Mouse (Mus musculus) adrenal gland, postnatal 36 days (tissue): ENCODE results near the gene Prol1. TPM values are rescaled to one million over a fixed set of nuclear protein-coding genes. Genes with fewer than 3 reads are reported as not detected.
"Not testable (repeated sequence)": the region's sequence is repeated elsewhere in the genome, so short reads cannot be mapped to it uniquely, and the experiment has no call there.

Experiments
- DNase-seq, 2 experiments: peaks; one replicate each; pipeline ENCODE4 v3.0.0; 2021; ENCODE audit warnings: mixed read lengths in 1 of 2
- long read RNA-seq, 2 experiments: library from polyadenylated mRNA; stranded (forward); transcript quantifications; one replicate each; pipeline ENCODE4 v2.0.0; 2021; ENCODE audit warnings: borderline sequencing depth in 2 of 2
- total RNA-seq, 2 experiments: library from RNA; stranded (reverse); gene quantifications; 2 replicates each; pipeline ENCODE4 v1.2.3; 2021

Gene Prol1
- total RNA-seq = not detected
- long read RNA-seq, experiment 1 = 0 reads
- long read RNA-seq, experiment 2 = 0 reads

GRCm38 (mm10) chr5:88317012-88317411, at the start of gene Prol1:
Gene Prol1, plus strand, starts transcription at chr5:88317312.
- DNase-seq = no peak

DNA sequence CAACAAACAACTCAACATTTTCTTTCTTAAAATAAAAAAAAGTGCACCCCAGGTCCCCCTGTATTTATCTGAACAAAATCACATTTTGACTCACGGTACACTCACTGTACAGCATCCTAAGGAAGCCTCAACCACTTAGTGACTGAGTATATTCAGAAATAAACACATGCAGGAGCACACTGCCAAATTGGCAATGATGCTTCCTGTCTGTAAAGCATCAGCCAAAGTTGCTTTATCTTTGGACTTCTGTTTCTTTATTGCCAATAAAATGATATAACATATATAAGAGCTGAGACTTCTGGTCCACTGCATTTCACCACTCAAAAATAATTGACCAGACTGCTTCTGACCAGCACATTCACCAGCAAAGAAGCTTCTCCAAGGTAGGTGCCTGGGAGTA, 48.5 kb upstream of the Prol1 start, which contains the start of gene Gm7714:
Gene Gm7714, plus strand, starts transcription at position 301 of the 400 bp plus-strand sequence.
- no peak for DNase-seq

- not testable (repeated sequence) for DNase-seq
Measured at GRCm38 (mm10) chr5:88311307-88311706, 5.8 kb upstream of the Prol1 start.

- not testable (repeated sequence) for DNase-seq
Measured at GRCm38 (mm10) chr5:88348533-88348932, 31.4 kb downstream of the Prol1 start.

- peak; percentile 33 to 45 for DNase-seq
Measured at GRCm38 (mm10) chr5:88364768-88365167, 47.7 kb downstream of the Prol1 start.

- no peak for DNase-seq
Measured at GRCm38 (mm10) chr5:88366886-88367285, 49.8 kb downstream of the Prol1 start.

GRCm38 (mm10) chr5:88370578-88371232, 53.6 kb downstream of the Prol1 start:
- no peak for DNase-seq

GRCm38 (mm10) chr5:88372563-88372962, 55.5 kb downstream of the Prol1 start:
- DNase-seq = no peak

GRCm38 (mm10) chr5:88375808-88376207, 58.7 kb downstream of the Prol1 start, which contains the start of gene Amtn:
Gene Amtn, plus strand, starts transcription at chr5:88376108.
- DNase-seq = no peak

Other genes starting within 250 kb of the Prol1 start
- gene Smr2, start 230.8 kb upstream of the Prol1 start, total RNA-seq = not detected
- not detected for gene Gm11116, start 205.8 kb upstream of the Prol1 start, total RNA-seq
- not detected for gene Gm11115, start 163.2 kb upstream of the Prol1 start, total RNA-seq
- gene Gm7714, start 48.4 kb upstream of the Prol1 start, total RNA-seq = not detected
- not detected for gene Amtn, start 58.8 kb downstream of the Prol1 start, total RNA-seq
- gene Ambn, start 138.7 kb downstream of the Prol1 start, total RNA-seq = not detected
- not detected for gene Enam, start 170.7 kb downstream of the Prol1 start, total RNA-seq
- under 1 TPM; 0.30 TPM for gene Jchain, start 210.6 kb downstream of the Prol1 start, total RNA-seq
- 10 to 100 TPM; 32.5 to 34.2 TPM for gene Utp3, start 237.2 kb downstream of the Prol1 start, total RNA-seq
- gene Rufy3, start 247.7 kb downstream of the Prol1 start, total RNA-seq = 10 to 100 TPM; 22.2 to 30.7 TPM